Mouse (Mus musculus) erythroblast, embryonic 14.5 days (primary cell): Measurements from ENCODE around the gene Gm28635.

Source experiments
- GATA1 ChIP-seq: IDR thresholded peaks from 2 replicates; pipeline ENCODE4 v1.6.1; 2012; ENCODE audit warnings: low read length, inconsistent platforms, mixed read lengths
- TAL1 ChIP-seq: IDR thresholded peaks from 3 replicates; pipeline ENCODE4 v1.6.1; 2012; ENCODE audit warnings: low read length, inconsistent platforms, mixed read lengths

DNA sequence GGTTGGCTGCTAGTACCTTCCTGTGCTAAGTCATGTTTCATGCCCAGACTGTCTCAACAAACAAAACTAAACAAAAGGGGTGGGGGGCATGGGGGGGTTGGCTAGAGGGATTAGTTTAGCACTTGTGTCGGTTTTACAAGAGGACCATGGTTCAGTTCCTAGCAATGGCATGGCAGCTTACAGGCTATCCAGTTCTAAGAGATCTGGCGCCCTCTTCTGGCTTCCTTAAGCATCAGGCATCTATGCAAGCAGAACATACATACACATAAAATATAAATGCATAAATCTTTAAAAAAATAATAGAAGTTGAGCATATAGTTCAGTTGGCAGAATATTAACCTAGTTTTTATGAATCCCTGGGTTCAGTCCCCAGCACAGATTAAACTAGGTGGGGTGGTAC is 15.0 kb downstream of the Gm28635 start:
- TF ChIP-seq GATA1 (no peak), TAL1 (no peak)
